Mouse (Mus musculus) E14TG2a.4 (cell line): ENCODE results near the gene Gm43517.

ENCODE experiments used
- H3K27me3 ChIP-seq: 2 replicates; pipeline ENCODE4 v1.6.1; 2014; ENCODE audit warnings: low read length, control low read depth; ENCODE audit not compliant: insufficient read depth
- H3K36me3 ChIP-seq: 2 replicates; pipeline ENCODE4 v1.6.1; 2014; ENCODE audit warnings: low read length, control low read depth; ENCODE audit not compliant: insufficient read depth
- H3K4me1 ChIP-seq: replicated peaks from 2 replicates; pipeline ENCODE4 v1.6.1; 2014; ENCODE audit warnings: low read depth, low read length, control low read depth
- H3K4me3 ChIP-seq: replicated peaks from 2 replicates; pipeline ENCODE4 v1.5.1; 2014; ENCODE audit warnings: mild to moderate bottlenecking, low read length
- H3K9me3 ChIP-seq: 2 replicates; pipeline ENCODE4 v1.6.1; 2014; ENCODE audit warnings: low read length, control low read depth
- CTCF ChIP-seq: conservative IDR thresholded peaks from 2 replicates; pipeline ENCODE4 v1.5.1; 2014; ENCODE audit warnings: low read length
- NANOG ChIP-seq: IDR thresholded peaks from 2 replicates; pipeline ENCODE4 v1.6.1; 2014; ENCODE audit warnings: borderline replicate concordance, low read length, mixed read lengths

Gm43517 gene

DNA sequence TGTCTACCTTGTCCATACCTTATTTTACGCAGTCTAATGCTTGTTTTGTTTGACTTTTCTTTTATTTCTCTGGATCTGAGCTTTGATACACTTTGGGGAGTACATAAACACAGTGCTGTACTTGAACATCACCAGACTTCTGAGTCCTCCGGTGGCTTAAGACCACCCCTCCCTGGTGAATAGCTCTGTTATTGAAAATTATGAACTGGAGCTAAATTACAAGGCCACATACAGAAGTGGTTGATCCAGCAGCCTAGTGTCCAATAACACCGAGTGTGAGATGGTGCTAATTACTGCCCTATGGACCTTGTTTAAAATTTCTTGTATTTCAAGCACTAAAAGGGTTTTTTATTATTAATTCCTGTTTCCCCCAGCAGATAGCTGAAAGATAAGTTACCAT is 33.0 kb downstream of the Gm43517 start:
- no peak for TF ChIP-seq CTCF
- TF ChIP-seq NANOG, result no peak
- no peaks in the 10 kb centered on the region for H3K9me3 ChIP-seq

More for the DNA sequence above, 33.0 kb downstream of the Gm43517 start:
- Histone ChIP-seq H3K36me3 (no peaks in the 10 kb centered on the region), H3K4me1 (no peaks in the 10 kb centered on the region), H3K4me3 (no peak overlapping the region), H3K27me3 (no peaks in the 10 kb centered on the region)
